Mouse (Mus musculus) hindbrain, postnatal 0 days (tissue): ENCODE measurements around the gene Tekt3. TPM values are rescaled to one million over a fixed set of nuclear protein-coding genes. Genes with fewer than 3 reads are reported as not detected.

Source experiments
- ATAC-seq: fragments of 200-750 bp; cut with Nextera tagmentation; 2 replicates; pipeline ENCODE4 v1.8.0; 2017; ENCODE audit warnings: mild to moderate bottlenecking, moderate TSS enrichment, moderate library complexity
- DNase-seq: peaks from one replicate; pipeline ENCODE4 v3.0.0-alpha.2; 2015; ENCODE audit warnings: low spot score
- H3K27ac ChIP-seq: fragments of 300-500 bp; sonication (generic); 2 replicates; pipeline ENCODE4 v1.5.1; 2014; ENCODE audit warnings: mild to moderate bottlenecking
- H3K27me3 ChIP-seq: fragments of 300-500 bp; sonication (generic); 2 replicates; pipeline ENCODE4 v1.6.1; 2014; ENCODE audit warnings: low read length, mixed read lengths; ENCODE audit not compliant: insufficient read depth
- H3K36me3 ChIP-seq: fragments of 300-500 bp; sonication (generic); 2 replicates; pipeline ENCODE4 v1.6.1; 2014; ENCODE audit warnings: low read length, mixed read lengths; ENCODE audit not compliant: insufficient read depth
- H3K4me1 ChIP-seq: fragments of 300-500 bp; sonication (generic); 2 replicates; pipeline ENCODE4 v1.6.1; 2014; ENCODE audit warnings: antibody characterized with exemption, low read length, mixed read lengths; ENCODE audit not compliant: insufficient read depth
- H3K4me2 ChIP-seq: fragments of 300-500 bp; sonication (generic); 2 replicates; pipeline ENCODE4 v1.6.1; 2014; ENCODE audit warnings: low read depth, mild to moderate bottlenecking, low read length, moderate library complexity, mixed read lengths
- H3K4me3 ChIP-seq: fragments of 300-500 bp; sonication (generic); 2 replicates; pipeline ENCODE4 v1.5.1; 2014; ENCODE audit warnings: low read length
- H3K9ac ChIP-seq: fragments of 300-500 bp; sonication (generic); replicated peaks from 2 replicates; pipeline ENCODE4 v1.6.1; 2014; ENCODE audit warnings: mild to moderate bottlenecking, low read length, moderate library complexity, mixed read lengths
- H3K9me3 ChIP-seq: fragments of 300-500 bp; sonication (generic); 2 replicates; pipeline ENCODE4 v1.6.1; 2016; ENCODE audit warnings: low read length, mixed read lengths
- CTCF ChIP-seq: IDR thresholded peaks from 2 replicates; pipeline ENCODE4 v1.5.1; 2016; ENCODE audit warnings: antibody characterized with exemption, control low read depth, low read depth
- WGBS: fragments of 180-500 bp; shearing (Covaris S2); extraction: QIAGEN DNeasy Blood & Tissue Kit; methylation state at CpG from one replicate; pipeline ENCODE4 v1.1.7; 2014; 5-methylcytosine and 5-hydroxymethylcytosine counted together
- polyA plus RNA-seq: library from polyadenylated mRNA; unstranded; fragments of >200 nt; fragmentation: Nextera tagmentation; extraction: Ambion mirVana; gene quantifications from 2 replicates; pipeline ENCODE4 v1.2.1, GENCODE M21; 2015
- total RNA-seq: library from RNA; depleted of rRNA; stranded (reverse); fragments of >200 nt; gene quantifications from 2 replicates; pipeline ENCODE4 v1.2.3, GENCODE M21; 2014

The Tekt3 gene
- total and polyA plus RNA-seq, 2 experiments from 2014 or later = 0.21 TPM; not detected in 1

DNA sequence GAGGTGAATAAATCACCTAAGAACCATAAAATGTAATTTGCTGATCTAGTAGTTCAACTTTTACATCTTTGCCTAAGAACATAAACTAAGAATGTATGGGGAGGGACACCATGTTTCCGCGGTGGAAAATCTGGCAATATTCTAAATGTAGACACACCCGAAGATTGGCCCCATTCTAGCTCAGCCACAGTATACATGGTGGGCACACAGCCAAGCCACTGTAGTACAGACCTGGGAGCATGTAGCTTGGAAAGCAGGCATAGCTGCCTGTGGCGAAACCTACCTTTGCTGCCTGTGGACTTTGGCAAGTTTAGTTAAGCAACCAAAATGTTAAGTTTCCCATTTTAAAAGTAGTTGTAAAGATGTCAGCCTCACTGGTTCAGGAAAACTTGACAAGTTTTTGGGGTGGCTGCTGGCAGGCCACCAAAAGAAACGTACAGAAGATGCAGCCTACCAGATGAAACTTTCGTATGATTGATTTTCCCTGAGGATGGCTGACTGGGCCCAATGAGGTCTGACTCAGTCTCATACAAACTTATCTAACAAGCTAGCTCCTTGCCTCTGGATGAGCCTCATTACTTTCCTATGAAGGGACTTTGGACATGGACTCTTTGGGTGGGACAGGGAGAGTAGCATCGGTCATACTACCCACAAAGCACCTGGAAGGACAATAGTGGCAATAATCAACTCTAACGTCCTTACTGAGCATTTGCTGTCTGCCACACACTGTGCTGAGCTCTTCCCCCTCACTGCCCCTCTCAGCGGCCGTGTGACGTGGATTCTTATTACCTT lies 25.8 kb upstream of the Tekt3 start:
- Histone ChIP-seq H3K4me2 (no peak overlapping the region), H3K36me3 (no peaks in the 10 kb centered on the region), H3K4me1 (no peaks in the 10 kb centered on the region), H3K4me3 (no peak overlapping the region), H3K9ac (no peak overlapping the region), H3K9me3 (0 out of 2 replicates have a peak, but pooled peaks cover 5% of the 10 kb centered on the region), H3K27ac (no peak overlapping the region), H3K27me3 (no peaks in the 10 kb centered on the region)
- no peak for DNase-seq
- 77% methylated on average over 11 of the region's 11 CpGs for WGBS
- no peak for TF ChIP-seq CTCF
- ATAC-seq = no peak

DNA sequence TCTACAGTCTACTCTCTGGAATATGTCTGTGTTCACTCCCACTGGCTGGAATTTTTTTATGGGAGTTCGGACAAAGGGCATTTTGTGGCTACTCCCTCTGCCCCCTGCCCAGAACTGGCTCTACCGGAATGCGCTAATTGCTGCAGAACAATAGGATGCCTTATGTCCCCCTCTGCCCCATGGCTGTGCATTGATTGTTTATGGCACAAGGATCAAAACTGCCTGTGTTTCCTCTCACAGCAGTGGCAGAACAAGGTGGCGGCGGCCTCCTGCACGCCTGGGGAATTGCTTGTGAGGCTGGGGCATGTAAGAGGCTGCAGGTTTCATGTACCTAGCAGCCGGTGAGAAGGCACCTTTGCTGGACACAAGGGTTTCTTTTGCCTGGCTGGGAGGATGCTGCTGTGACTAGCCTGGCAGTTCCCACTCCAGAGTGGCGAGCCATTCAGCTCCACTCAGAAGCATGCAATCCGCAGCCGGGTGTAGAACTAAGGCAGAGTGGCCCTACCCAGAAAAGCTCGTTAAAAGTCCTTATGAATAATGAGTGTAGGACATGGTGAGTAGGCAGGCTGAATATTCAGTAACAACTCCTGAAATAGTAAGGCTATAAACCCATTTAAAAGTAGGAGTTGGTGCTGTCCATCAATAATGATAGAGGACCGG lies 21.3 kb upstream of the Tekt3 start:
- no peak for DNase-seq
- Histone ChIP-seq H3K4me3 (no peak overlapping the region), H3K27ac (no peak overlapping the region), H3K9ac (no peak overlapping the region), H3K4me1 (no peaks in the 10 kb centered on the region), H3K27me3 (no peaks in the 10 kb centered on the region), H3K4me2 (no peak overlapping the region), H3K36me3 (no peaks in the 10 kb centered on the region), H3K9me3 (no peaks in the 10 kb centered on the region)
- no peak for TF ChIP-seq CTCF
- 43% methylated on average over 12 of the region's 12 CpGs for WGBS
- ATAC-seq = no peak

- no peak for TF ChIP-seq CTCF
- Histone ChIP-seq H3K27me3 (no peaks in the 10 kb centered on the region), H3K36me3 (no peaks in the 10 kb centered on the region), H3K4me2 (no peak overlapping the region), H3K9ac (no peak overlapping the region), H3K27ac (no peak overlapping the region), H3K9me3 (no peaks in the 10 kb centered on the region), H3K4me3 (no peak overlapping the region), H3K4me1 (no peaks in the 10 kb centered on the region)
- DNase-seq (no peak), ATAC-seq (no peak)
- 54% methylated on average over 3 of the region's 3 CpGs for WGBS
Observed at GRCm38 (mm10) chr11:63045771-63046170, 15.7 kb upstream of the Tekt3 start.

DNA sequence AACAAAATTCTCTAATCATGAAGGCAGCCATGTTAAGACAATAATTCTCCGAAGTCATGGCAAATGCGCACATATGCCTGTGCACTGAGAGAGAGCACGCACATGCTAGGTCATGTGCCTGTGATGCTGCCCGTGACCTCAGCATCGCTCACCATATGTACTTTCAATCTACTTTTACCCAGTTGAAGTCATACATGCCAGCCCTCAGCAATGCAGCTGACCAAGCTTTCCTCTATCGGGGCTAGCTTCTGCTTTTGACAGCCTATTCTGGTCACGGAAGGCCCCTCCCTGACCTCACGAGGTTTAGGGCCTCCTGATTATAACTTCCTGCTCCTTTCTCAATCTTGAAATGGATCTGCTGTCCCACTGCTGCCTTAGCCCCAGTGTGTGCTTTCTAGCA lies 15.1 kb upstream of the Tekt3 start:
- no peak for DNase-seq
- no peak overlapping the region for H3K9ac ChIP-seq
- WGBS = 94% methylated on average over 8 of the region's 8 CpGs

DNA sequence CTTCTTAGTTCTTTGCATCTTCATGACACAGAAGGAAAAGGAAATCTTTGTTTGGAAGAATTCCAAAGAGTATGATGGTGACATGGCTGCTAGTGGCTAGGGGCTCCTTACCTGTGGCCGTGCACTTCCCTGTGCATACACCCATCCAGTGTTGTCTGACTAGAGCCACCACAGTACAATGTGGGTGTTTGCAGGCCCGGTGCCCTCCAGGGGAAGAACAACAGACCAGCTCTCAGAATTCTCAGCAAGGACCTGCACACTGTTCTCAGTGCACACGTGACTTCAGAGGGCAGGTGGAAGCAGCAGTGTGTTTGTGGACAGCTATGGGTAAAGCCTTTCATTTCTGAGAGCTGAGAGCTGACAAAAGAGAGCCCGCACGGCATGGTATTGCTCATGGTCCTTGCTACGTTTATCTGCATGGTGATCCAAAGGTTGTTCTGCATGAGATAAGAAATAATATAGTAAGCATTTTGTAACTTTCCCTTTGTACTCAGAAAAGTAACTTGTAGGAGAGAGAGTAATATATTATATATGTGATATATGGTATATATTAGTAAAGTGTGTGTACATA lies 11.0 kb upstream of the Tekt3 start:
- no peak overlapping the region for H3K9ac ChIP-seq
- DNase-seq (no peak), ATAC-seq (no peak)
- no peak overlapping the region for H3K4me2 ChIP-seq
- H3K4me3 ChIP-seq = no peak overlapping the region
- no peaks in the 10 kb centered on the region for H3K9me3 ChIP-seq
- H3K27me3 ChIP-seq = no peaks in the 10 kb centered on the region
- no peaks in the 10 kb centered on the region for H3K4me1 ChIP-seq
- 92% methylated on average over 6 of the region's 6 CpGs for WGBS
- no peak for TF ChIP-seq CTCF
- no peak overlapping the region for H3K27ac ChIP-seq
- no peaks in the 10 kb centered on the region for H3K36me3 ChIP-seq

More for the DNA sequence above, 15.1 kb upstream of the Tekt3 start:
- H3K9me3 ChIP-seq = no peaks in the 10 kb centered on the region
- no peak overlapping the region for H3K4me3 ChIP-seq
- no peak overlapping the region for H3K27ac ChIP-seq
- H3K36me3 ChIP-seq = no peaks in the 10 kb centered on the region
- H3K4me1 ChIP-seq = no peaks in the 10 kb centered on the region
- ATAC-seq = no peak
- no peak for TF ChIP-seq CTCF
- no peak overlapping the region for H3K4me2 ChIP-seq
- no peaks in the 10 kb centered on the region for H3K27me3 ChIP-seq

DNA sequence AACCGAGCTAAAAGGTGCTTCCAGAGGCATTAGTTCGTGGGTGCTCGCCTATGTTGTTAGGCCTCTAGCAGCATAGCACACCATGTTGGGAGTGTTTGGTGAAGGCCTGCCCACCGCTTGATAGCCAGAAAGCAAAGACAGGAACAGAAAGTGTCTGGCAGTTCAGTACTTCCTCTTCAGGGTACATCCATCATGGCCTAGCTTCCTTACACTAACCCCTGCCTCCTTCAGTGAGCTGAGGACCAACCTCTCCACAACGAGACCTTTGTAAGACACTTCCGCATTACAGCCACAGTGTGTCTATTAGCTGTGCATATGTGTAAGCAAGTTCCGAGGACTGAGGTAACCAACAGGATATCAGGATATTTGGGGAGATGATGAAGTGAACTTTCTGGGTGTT lies 10.4 kb upstream of the Tekt3 start:
- Histone ChIP-seq H3K27ac (no peak overlapping the region), H3K4me3 (no peak overlapping the region), H3K4me1 (no peaks in the 10 kb centered on the region), H3K36me3 (no peaks in the 10 kb centered on the region), H3K4me2 (no peak overlapping the region), H3K9me3 (no peaks in the 10 kb centered on the region), H3K27me3 (no peaks in the 10 kb centered on the region), H3K9ac (no peak overlapping the region)
- TF ChIP-seq CTCF = no peak
- no peak for ATAC-seq
- no peak for DNase-seq
- 94% methylated on average over 7 of the region's 7 CpGs for WGBS

DNA sequence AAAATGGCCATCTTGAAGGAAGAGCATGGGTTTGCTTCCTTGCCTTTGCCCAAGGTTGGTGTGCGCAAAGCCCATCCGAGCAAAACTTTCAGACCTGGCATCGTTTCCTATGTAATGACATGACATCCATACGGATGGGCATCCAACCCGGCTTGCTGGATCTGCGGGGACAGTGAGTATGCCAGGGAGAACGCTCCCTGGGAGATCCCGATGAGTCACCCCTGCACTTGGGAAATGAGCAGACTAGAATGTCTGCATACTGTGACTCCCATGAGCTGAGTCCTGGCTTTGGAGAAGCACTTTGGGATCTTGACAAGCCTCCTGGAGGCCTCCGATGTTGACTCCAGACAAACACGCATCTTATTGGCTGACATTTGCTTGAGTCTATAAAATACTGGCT lies 9.5 kb upstream of the Tekt3 start:
- Histone ChIP-seq H3K9me3 (no peaks in the 10 kb centered on the region), H3K4me2 (no peak overlapping the region), H3K4me3 (no peak overlapping the region), H3K27me3 (no peaks in the 10 kb centered on the region), H3K36me3 (no peaks in the 10 kb centered on the region), H3K27ac (no peak overlapping the region), H3K9ac (no peak overlapping the region), H3K4me1 (no peaks in the 10 kb centered on the region)
- no peak for DNase-seq
- ATAC-seq = no peak
- no peak for TF ChIP-seq CTCF
- WGBS = 93% methylated on average over 10 of the region's 10 CpGs
